Mouse (Mus musculus): ENCODE data around the gene Castor2. TPM values are rescaled to one million over a fixed set of nuclear protein-coding genes. Genes with fewer than 3 reads are reported as not detected.
A peak's percentile ranks its signal among the peaks of the same experiment; 100 is the strongest.

The Castor2 gene
- polyA plus RNA-seq, 1 experiment, result 39.3 TPM

DNA sequence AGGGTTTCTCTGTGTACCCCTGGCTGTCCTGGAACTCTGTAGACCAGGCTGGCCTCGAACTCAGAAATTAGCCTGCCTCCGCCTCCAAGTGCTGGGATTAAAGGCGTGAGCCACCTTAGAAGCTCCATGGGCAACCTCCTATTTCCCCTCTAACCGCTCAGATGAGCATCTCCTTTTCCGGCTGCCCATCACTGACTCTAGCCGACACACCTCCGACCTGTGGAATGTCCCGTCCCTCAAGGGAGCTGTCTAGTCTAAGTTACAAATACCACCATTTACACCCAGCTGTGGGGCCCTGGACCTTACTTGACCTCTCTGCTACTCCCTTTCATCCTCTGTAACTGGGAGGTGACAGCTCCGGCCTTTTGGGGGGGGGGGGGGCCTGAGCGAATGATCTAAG, 76.2 kb downstream of the Castor2 start:
- DNase-seq, result peak; percentile 16
- no peaks in the 10 kb centered on the region; the same call in 1 of the 2 replicates for H3K4me1 ChIP-seq (ENCODE audit: control insufficient read depth, insufficient read depth, low read length)
- 8% methylated on average over 10 of the region's 10 CpGs for WGBS
- no peak for TF ChIP-seq CTCF (conservative IDR thresholded peaks at IDR 0.05; ENCODE audit: insufficient read depth, insufficient read length, low read depth, low read length)
- no peak for TF ChIP-seq POLR2A (IDR thresholded peaks at IDR 0.05; ENCODE audit: low read depth, low read length)
- H3K4me3 ChIP-seq (ENCODE audit: insufficient read depth, low read depth, low read length), result peak overlapping the region; percentile 80
- H3K27me3 ChIP-seq (replicated peaks; ENCODE audit: control insufficient read depth, insufficient read depth, low read length), result no peaks in the 10 kb centered on the region
- no peaks in the 10 kb centered on the region for H3K36me3 ChIP-seq (ENCODE audit: control insufficient read depth, insufficient read depth, low read length)
- peak overlapping the region; percentile 79 for H3K27ac ChIP-seq (ENCODE audit: insufficient read depth, low read depth, low read length)

DNA sequence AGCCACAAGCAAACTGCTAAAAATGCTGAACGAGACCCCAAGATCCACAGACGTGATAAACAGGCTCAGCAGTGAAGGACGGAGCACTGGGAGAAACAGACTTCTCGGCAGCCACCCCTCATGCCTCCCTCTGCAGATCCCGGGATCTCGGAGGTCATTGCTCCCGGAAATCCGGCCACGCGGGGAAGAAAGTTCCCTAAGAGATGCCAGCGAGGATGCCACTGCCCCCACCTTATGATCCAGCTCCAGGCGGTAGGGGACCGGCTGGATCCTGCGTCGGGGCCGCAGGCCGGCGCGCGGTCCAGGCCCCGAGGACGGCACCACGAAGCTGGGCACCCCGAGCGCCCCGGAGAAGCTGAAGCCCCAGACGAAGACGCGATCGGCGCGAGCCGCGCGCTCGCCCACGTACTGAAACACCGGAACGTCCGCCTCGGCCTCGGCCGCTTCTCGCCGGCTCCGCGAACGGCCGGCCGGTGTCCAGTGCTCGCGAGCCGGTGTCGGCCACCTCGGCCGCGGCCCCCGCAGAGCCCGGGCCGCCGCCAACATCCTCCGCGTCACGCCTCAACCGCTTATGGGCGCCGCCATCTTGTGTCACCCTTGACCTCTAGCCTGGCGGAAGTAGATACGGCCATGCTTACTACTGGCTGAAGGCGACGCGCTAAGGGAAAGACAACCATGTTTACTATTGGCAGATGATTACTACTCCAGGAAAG, 76.8 kb downstream of the Castor2 start, which contains the start of gene Rcc1l:
Gene Rcc1l (minus strand): TSS at position 606 of the 713 bp plus-strand sequence.
- DNase-seq, result peak; percentile 91
- under 1% methylated on average over 72 of the region's 72 CpGs for WGBS
- peak; percentile 24 for TF ChIP-seq POLR2A (IDR thresholded peaks at IDR 0.05; ENCODE audit: low read depth, low read length)
- TF ChIP-seq CTCF (conservative IDR thresholded peaks at IDR 0.05; ENCODE audit: insufficient read depth, insufficient read length, low read depth, low read length), result no peak
- Histone ChIP-seq H3K4me1 (ENCODE audit: control insufficient read depth, insufficient read depth, low read length) (no peaks in the 10 kb centered on the region; the same call in 1 of the 2 replicates), H3K4me3 (ENCODE audit: insufficient read depth, low read depth, low read length) (peak within 1 kb of the TSS; percentile 80), H3K36me3 (ENCODE audit: control insufficient read depth, insufficient read depth, low read length) (no peaks in the 10 kb centered on the region), H3K27ac (ENCODE audit: insufficient read depth, low read depth, low read length) (peak within 1 kb of the TSS; percentile 79), H3K27me3 (replicated peaks; ENCODE audit: control insufficient read depth, insufficient read depth, low read length) (no peaks in the 10 kb centered on the region)

DNA sequence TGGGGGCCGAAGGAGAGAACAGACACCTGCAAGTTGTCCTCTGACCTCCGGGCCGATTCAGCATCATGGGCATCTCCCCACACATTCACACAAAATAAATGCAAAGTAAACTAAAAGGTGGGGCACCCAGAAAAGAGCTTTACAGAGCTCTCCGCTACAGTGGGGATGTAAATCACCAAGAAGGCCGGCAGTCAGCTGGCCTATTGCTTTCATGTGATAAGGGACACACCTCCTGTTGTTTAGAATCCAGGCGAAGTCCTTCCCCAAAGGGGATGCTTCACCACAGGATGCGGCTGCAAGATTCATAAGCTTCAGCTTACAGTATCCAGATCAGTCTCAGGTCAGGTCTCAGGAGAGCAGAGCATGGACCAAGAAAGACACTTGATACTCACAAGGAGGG, 79.0 kb downstream of the Castor2 start:
- 58% methylated on average over 7 of the region's 7 CpGs for WGBS
- Histone ChIP-seq H3K36me3 (ENCODE audit: control insufficient read depth, insufficient read depth, low read length) (no peaks in the 10 kb centered on the region), H3K27ac (ENCODE audit: insufficient read depth, low read depth, low read length) (no peak overlapping the region), H3K27me3 (replicated peaks; ENCODE audit: control insufficient read depth, insufficient read depth, low read length) (no peaks in the 10 kb centered on the region), H3K4me1 (ENCODE audit: control insufficient read depth, insufficient read depth, low read length) (peaks cover 14% of the 10 kb centered on the region), H3K4me3 (ENCODE audit: insufficient read depth, low read depth, low read length) (no peak overlapping the region)
- no peak for DNase-seq
- no peak for TF ChIP-seq POLR2A (IDR thresholded peaks at IDR 0.05; ENCODE audit: low read depth, low read length)
- TF ChIP-seq CTCF (conservative IDR thresholded peaks at IDR 0.05; ENCODE audit: insufficient read depth, insufficient read length, low read depth, low read length), result no peak

DNA sequence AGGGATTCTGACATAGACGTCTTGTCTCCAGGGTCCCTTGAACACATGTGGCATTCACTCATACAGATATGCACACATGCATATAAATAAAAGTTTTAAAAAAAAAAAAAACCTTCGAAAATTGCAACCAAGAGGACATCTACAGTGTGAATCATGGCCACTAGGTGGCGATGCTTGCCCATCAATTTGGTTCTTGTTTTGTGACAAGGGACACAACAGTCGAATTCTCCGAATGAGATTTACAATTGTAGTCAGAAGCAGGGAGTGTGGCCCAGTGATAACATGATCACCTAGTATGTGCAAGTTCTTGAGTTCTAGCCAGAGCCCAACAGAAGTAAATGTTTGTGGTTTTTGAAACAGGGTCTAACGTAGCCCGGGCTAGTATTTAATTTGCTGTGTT, 80.4 kb downstream of the Castor2 start:
- Histone ChIP-seq H3K27ac (ENCODE audit: insufficient read depth, low read depth, low read length) (no peak overlapping the region), H3K27me3 (replicated peaks; ENCODE audit: control insufficient read depth, insufficient read depth, low read length) (no peaks in the 10 kb centered on the region), H3K4me3 (ENCODE audit: insufficient read depth, low read depth, low read length) (no peak overlapping the region), H3K36me3 (ENCODE audit: control insufficient read depth, insufficient read depth, low read length) (no peaks in the 10 kb centered on the region), H3K4me1 (ENCODE audit: control insufficient read depth, insufficient read depth, low read length) (peaks cover 15% of the 10 kb centered on the region)
- WGBS, result 15% methylated on average over 7 of the region's 7 CpGs
- TF ChIP-seq CTCF (conservative IDR thresholded peaks at IDR 0.05; ENCODE audit: insufficient read depth, insufficient read length, low read depth, low read length) (peak; percentile 43; the same call in 1 of the 2 replicates), POLR2A (IDR thresholded peaks at IDR 0.05; ENCODE audit: low read depth, low read length) (no peak)
- peak; percentile 87 for DNase-seq

DNA sequence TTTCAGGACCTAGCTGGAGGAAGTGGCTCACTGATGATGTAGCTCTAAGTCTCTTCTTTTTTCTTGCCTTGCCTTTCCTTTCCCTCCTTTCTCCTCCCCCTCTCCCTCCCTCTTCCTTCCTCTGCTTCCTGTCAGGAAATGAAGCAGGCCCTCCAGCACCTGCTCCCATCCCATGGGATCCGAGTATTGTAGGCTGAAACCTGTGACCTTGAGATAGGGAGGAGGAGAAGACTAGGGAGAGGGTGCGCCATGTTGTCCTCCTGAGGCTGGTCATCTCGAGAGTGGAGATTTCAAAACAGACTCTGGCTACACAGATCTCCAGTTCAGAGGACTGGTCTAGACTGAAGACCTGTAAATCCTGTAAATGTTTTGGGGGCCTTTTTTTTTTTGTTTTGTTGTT, 82.7 kb downstream of the Castor2 start:
- Histone ChIP-seq H3K27me3 (replicated peaks; ENCODE audit: control insufficient read depth, insufficient read depth, low read length) (no peaks in the 10 kb centered on the region), H3K27ac (ENCODE audit: insufficient read depth, low read depth, low read length) (peak overlapping the region; percentile 8), H3K36me3 (ENCODE audit: control insufficient read depth, insufficient read depth, low read length) (no peaks in the 10 kb centered on the region), H3K4me1 (ENCODE audit: control insufficient read depth, insufficient read depth, low read length) (peaks cover 15% of the 10 kb centered on the region), H3K4me3 (ENCODE audit: insufficient read depth, low read depth, low read length) (no peak overlapping the region)
- 54% methylated on average over 3 of the region's 3 CpGs for WGBS
- no peak for DNase-seq
- TF ChIP-seq CTCF (conservative IDR thresholded peaks at IDR 0.05; ENCODE audit: insufficient read depth, insufficient read length, low read depth, low read length) (no peak), POLR2A (IDR thresholded peaks at IDR 0.05; ENCODE audit: low read depth, low read length) (no peak)

DNA sequence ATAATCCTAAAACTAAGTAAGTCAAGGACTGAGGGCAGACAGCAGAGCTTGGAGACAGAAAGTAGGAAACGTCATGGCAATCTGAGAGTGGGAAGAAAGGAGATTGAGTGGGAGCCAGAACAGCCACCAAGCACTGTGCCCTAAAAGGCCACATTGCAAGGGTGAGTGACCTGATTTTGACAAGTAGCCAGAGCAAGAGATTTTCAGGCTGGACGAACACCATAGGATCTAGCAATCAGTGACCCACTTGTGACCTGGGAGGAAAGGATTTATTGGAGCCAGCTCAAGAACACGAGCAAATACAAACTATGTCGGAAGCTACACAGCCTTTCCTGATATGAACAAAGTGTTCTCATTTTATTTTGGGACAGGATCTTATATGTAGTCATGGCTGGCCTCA, 83.2 kb downstream of the Castor2 start:
- 9% methylated on average over 4 of the region's 4 CpGs for WGBS
- H3K4me3 ChIP-seq (ENCODE audit: insufficient read depth, low read depth, low read length), result no peak overlapping the region
- TF ChIP-seq CTCF (conservative IDR thresholded peaks at IDR 0.05; ENCODE audit: insufficient read depth, insufficient read length, low read depth, low read length) (no peak), POLR2A (IDR thresholded peaks at IDR 0.05; ENCODE audit: low read depth, low read length) (no peak)
- H3K4me1 ChIP-seq (ENCODE audit: control insufficient read depth, insufficient read depth, low read length), result peaks cover 15% of the 10 kb centered on the region
- no peaks in the 10 kb centered on the region for H3K36me3 ChIP-seq (ENCODE audit: control insufficient read depth, insufficient read depth, low read length)
- peak overlapping the region; percentile 8 for H3K27ac ChIP-seq (ENCODE audit: insufficient read depth, low read depth, low read length)
- H3K27me3 ChIP-seq (replicated peaks; ENCODE audit: control insufficient read depth, insufficient read depth, low read length), result no peaks in the 10 kb centered on the region
- peak; percentile 75 for DNase-seq

DNA sequence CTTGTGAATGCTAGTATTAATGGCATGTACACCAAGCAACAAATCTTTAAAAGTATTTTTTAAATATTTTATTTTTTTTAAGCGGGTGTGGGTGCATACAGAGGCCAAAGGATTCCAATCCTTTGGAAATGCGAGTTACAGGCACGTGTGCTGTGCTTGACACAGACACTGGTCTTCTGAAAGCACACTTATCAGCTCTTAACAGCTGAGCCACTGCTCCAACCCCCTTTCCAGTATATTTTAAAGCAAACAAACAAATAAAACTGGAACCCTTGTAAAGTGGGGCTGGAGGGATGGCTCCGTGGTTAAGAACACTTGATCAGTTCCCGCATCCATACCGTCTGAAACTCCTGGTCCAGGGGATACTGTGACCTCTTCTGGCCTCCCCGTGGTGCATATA, 83.7 kb downstream of the Castor2 start:
- no peak for TF ChIP-seq POLR2A (IDR thresholded peaks at IDR 0.05; ENCODE audit: low read depth, low read length)
- no peak for TF ChIP-seq CTCF (conservative IDR thresholded peaks at IDR 0.05; ENCODE audit: insufficient read depth, insufficient read length, low read depth, low read length)
- Histone ChIP-seq H3K27ac (ENCODE audit: insufficient read depth, low read depth, low read length) (peak overlapping the region; percentile 78), H3K4me3 (ENCODE audit: insufficient read depth, low read depth, low read length) (peak overlapping the region; percentile 68), H3K27me3 (replicated peaks; ENCODE audit: control insufficient read depth, insufficient read depth, low read length) (no peaks in the 10 kb centered on the region), H3K36me3 (ENCODE audit: control insufficient read depth, insufficient read depth, low read length) (no peaks in the 10 kb centered on the region), H3K4me1 (ENCODE audit: control insufficient read depth, insufficient read depth, low read length) (peaks cover 15% of the 10 kb centered on the region)
- DNase-seq, result no peak
- 42% methylated on average over 7 of the region's 7 CpGs for WGBS
